Mouse (Mus musculus): ENCODE data around the gene Ints7.

The Ints7 gene

GRCm38 (mm10) chr1:191584483-191584882 lies 9.0 kb downstream of the Ints7 start:
- no peak for DNase-seq (ENCODE audit: low spot score)

GRCm38 (mm10) chr1:191585704-191586103 lies 10.3 kb downstream of the Ints7 start:
- peak; percentile 36 for DNase-seq (ENCODE audit: low spot score)

- DNase-seq (ENCODE audit: low spot score): no peak
Observed at GRCm38 (mm10) chr1:191587062-191587461, 11.6 kb downstream of the Ints7 start.

DNA sequence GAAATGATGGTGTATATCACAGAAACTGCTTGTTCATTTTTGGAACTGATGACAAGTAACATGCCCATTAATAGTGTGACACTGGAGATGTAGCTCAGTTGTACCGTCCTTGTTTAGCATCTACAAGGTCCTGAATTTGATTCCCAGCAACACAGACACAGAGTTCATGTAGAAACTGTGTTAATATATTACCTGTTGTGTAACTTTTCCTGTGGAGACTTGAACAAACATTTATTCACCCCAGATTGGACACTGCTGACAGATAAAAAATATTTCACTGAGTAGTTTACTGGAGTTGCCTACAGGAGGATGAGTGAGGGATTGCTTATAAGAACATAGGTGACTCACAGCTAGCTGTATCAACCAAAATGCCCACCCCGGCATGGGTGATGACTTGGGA lies 13.3 kb downstream of the Ints7 start:
- no peak for DNase-seq (ENCODE audit: low spot score)

GRCm38 (mm10) chr1:191592016-191592720 lies 16.7 kb downstream of the Ints7 start:
- DNase-seq (ENCODE audit: low spot score): peak; percentile 48

DNA sequence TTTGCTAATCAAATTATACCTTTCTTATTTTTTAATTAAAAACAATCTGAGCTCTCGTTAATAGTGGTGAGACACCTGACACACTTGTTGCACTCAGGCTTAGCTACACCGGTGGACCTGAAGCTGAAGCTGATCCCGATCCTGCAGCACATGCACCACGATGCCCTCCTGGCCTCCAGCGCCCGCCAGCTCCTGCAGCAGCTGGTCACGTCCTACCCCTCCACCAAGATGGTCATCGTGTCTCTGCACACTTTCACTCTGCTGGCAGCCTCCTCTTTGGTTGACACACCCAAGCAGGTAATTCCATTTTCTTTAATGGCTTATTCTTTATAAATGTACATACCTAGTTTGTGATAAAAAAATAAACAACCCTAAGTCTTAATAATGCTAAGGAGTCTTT lies 20.6 kb downstream of the Ints7 start:
- DNase-seq (ENCODE audit: low spot score): no peak

DNA sequence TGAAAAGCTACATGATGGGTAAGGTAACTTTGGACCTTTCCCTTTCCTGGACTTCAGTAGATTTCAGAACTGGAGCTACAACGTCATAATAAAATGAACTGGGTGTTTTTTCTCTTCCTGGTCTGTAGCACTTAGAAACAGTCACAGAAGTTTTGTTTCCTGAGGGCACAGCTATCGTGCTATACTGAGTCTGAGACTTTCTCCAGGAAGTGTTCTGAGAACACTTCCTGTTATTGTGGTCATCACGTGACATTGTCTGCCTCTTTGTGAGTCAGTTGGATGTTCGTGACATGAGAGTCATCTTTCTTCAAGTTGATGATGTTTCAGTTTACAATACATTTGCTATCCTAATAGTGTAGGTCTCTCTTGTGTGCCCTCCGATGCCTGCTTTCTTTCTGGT lies 23.8 kb downstream of the Ints7 start:
- DNase-seq (ENCODE audit: low spot score): no peak

DNA sequence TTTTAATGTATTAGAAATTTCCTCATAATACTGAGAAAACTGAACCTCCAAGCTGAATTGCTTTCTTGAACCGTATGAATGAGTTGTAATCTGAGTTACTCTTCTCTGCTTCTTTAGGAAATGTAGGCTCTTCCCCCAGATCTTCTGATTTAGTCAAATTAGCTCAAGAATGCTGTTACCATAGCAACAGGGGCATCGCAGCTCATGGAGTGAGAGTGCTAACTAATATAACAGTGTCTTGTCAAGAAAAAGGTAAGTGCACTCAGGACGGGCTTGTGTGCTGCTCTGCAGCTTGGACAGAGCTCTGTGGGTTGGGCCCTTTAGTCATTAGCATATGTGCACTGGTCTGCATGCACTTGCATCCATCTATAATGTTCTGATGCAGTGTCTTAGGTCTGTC lies 29.3 kb downstream of the Ints7 start:
- no peak for DNase-seq (ENCODE audit: low spot score)

DNA sequence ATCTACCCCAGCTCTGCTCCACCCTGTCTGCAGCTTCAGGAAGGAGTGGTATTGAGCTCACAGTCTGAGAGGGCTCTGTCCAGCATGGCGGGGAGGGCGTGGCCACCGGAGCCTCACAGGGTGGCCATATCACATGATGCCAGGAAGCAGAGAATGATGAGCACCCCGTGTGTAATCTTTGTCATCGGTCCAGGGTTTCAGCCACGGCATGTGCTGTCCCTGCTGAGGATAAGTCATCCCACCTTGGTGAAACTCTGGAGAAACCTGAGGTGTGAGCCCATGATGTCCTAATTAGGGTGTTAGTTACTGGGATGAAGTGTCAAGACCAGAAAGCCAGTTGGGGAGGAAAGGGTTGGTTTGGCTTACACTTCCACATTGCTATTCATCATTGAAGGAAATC lies 33.6 kb downstream of the Ints7 start:
- no peak for DNase-seq (ENCODE audit: low spot score)

GRCm38 (mm10) chr1:191609578-191609977 lies 34.1 kb downstream of the Ints7 start:
- no peak for DNase-seq (ENCODE audit: low spot score)

- DNase-seq (ENCODE audit: low spot score): no peak
Observed at GRCm38 (mm10) chr1:191610357-191610756, 34.9 kb downstream of the Ints7 start.

GRCm38 (mm10) chr1:191611686-191612085 lies 36.2 kb downstream of the Ints7 start:
- DNase-seq (ENCODE audit: low spot score): peak; percentile 17

DNA sequence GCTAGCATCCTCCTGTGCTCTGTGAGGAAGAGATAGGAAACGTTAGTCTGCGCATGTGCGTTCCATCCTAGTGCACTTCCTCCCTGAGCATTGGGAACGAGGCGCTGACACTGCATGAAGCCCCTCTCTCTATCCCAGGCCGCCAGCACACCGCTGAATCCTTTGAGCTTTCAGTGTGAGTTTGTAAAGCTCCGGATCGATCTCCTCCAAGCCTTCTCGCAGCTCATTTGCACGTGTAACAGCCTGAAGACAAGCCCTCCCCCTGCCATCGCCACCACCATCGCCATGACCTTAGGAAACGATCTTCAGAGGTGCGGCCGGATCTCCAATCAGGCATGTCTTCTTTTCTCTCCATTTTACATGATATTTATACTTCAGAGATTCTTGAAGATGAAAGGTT lies 37.4 kb downstream of the Ints7 start:
- DNase-seq (ENCODE audit: low spot score): no peak

GRCm38 (mm10) chr1:191616245-191616644 lies 40.8 kb downstream of the Ints7 start:
- DNase-seq (ENCODE audit: low spot score): no peak

- no peak for DNase-seq (ENCODE audit: low spot score)
Observed at GRCm38 (mm10) chr1:191617589-191617988, 42.2 kb downstream of the Ints7 start.

GRCm38 (mm10) chr1:191618067-191618766 lies 42.8 kb downstream of the Ints7 start:
- DNase-seq (ENCODE audit: low spot score): no peak

DNA sequence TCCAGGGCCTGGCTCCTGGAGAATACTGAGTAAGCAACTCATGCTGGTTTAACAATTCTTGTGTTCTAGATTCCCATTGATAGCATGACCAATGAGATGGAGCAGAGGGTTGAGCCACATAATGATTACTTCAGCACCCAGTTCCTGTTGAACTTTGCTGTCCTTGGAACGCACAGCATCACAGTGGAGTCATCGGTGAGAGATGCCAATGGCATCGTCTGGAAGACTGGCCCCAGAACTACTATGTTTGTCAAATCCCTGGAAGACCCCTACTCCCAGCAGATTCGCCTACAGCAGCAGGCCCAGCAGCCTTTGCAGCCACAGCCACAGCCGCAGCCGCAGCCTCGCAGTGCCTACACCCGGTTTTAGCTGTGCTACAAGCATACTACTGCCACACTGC lies 45.7 kb downstream of the Ints7 start:
- peak; percentile 52 for DNase-seq (ENCODE audit: low spot score)

- no peak for DNase-seq (ENCODE audit: low spot score)
Observed at GRCm38 (mm10) chr1:191622801-191623200, 47.4 kb downstream of the Ints7 start.

DNA sequence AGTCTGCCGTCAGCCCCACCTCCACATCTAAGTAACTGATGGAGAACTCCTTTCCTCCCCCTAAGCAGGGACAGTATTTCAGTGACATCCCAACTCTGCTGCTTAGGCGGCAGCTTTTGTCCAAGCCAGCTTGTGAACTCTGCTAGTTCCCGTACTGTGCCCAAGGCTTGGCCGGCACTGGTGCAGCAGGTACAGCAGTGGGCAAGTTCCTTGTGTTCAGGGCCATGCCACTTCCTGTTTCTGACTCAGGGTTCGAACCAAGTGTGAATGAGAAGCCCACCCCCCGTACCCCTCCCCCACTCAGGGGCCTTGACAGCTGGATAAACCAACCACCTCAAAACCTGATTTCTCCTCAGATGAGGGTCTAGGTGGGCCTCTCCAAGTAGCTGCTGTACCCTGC lies 49.1 kb downstream of the Ints7 start:
- no peak for DNase-seq (ENCODE audit: low spot score)

DNA sequence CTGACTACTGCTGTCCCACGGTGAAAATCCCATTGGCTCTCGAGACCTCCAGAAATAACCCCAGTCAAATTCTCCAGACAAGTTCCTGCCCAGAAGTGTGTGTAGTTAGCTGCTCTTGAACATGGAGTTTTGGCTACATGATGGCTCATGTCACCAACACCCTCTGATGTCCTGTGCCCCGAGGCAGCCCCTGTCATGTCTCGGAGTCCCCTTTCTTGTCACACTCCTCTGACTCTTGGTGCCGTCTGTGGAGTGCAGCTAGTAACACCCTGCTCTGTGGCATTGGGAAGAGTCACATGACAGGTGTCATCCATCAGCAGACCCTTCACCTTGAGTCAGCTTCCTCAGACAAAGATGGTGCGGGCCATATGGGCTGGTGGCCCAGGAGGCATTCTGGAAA lies 49.6 kb downstream of the Ints7 start:
- no peak for DNase-seq (ENCODE audit: low spot score)

- DNase-seq (ENCODE audit: low spot score): no peak
Observed at GRCm38 (mm10) chr1:191625620-191626019, 50.2 kb downstream of the Ints7 start.

DNA sequence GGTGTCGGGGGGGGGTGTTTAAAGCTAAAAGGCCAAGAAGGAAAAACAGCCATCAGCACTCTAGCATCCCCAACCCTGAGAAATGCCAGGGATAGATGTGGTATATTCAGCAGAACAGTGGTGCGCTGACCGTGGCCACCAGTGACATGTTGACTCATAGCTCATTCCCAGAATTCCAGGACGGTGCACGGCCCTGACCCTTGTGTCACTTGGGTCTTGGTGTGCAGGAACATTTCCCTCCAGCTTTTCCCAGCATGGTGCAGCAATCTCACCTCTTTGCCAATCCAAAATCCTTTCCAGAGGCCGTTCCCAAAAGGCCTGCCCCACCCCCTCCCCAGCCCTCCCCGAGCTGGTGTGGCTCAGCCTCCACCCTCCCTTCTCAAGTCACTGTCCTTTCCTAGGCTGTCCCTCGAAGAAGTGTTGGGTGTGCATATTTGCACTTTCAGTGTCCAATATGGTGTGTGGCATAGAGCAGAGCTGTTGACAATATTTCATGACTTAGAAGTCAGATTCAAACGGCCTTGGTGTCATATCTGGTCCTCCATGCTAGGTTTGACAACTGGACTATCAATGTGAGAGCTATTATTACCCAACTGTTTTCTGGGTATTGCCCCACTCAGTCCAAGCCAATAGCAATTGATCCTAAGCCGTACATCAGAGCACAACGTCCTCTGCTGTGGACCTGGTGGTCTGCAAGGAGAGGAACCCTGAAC lies 53.2 kb downstream of the Ints7 start:
- DNase-seq (ENCODE audit: low spot score): peak; percentile 89

DNA sequence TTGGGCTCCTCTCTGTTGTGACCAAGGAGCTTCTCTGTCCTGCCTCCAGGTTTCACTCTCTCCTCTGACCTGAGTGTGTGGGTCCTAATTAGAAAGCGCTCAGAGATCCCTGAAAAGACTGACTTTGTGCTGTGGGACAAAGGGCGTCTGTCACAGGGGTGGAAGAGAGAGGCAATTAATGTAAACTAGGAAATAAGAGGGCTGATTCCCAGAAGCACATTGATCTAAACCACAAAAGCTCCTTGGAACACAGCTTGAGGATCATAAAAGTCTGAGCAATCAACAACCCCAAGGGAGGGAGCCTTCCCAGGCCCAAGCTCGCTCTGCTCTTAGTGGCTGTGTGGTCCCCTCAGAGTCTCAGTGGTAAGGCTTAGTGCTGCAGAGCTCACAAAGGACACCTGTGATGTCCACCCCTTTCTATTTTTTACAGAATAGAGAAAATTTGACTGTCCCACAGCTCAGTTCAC lies 53.8 kb downstream of the Ints7 start:
- DNase-seq (ENCODE audit: low spot score): no peak

Measured in adipocyte (in vitro differentiated cells).